ENCODE assay signal across 13 mouse cellular contexts in the genomic region with DNA sequence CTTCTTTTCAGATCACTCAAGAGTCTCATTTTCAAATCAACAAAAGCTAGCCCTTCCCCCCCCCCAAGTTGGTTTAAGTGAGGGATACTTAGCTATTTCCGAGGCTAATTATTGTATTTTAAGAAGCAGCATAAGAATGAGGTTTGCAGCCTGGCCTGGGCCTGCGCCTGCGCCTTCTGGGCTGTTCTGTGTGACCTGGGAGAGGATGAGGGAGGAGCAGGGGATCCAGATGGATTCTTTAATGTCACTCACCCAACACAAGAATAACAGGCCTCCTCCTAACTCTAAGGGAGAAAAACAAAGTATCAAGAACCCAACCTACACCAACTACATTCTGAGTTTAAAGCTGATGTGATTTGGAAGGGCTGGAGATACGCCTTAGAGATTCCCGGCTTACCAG.
A peak's percentile ranks its signal among the peaks of the same experiment; 100 is the strongest.
DNase-seq lines count a peak whose midpoint lies in the region; ATAC-seq and TF ChIP-seq lines count a peak whose summit lies in the region.
"Had no signal": no experiment of that assay in that cellular context is flagged by ENCODE, and none has a peak within 500 bp of the region (broad histone marks: within the 10 kb centered on the region; RNA-seq: fewer than 3 reads in every experiment).

No protein-coding gene starts in this region.

- no peak for ATAC-seq in neural tube, embryonic 15.5 days (ENCODE audit: low FRiP score)
- ATAC-seq in stomach, postnatal 0 days (ENCODE audit: low FRiP score, low TSS enrichment), result no peak

- no peak for TF ChIP-seq EP300 in stomach, postnatal 0 days (optimal IDR thresholded peaks at IDR 0.05)

- H3K9ac ChIP-seq in neural tube, embryonic 15.5 days (replicated peaks), result no peak overlapping the region
- H3K9ac ChIP-seq in stomach, postnatal 0 days (ENCODE audit: low read length), result 0 out of 2 replicates have a peak overlapping the region, but pooled peaks have one; percentile 19
- H3K9ac ChIP-seq: forebrain, embryonic 12.5 days; liver, embryonic 15.5 days; midbrain, embryonic 12.5 days; neural tube, embryonic 12.5 days had no signal

- 71% methylated on average over 5 of the region's 5 CpGs for WGBS in heart, embryonic 10.5 days
- 85% methylated on average over 5 of the region's 5 CpGs for WGBS in neural tube, embryonic 15.5 days
- 86% methylated on average over 5 of the region's 5 CpGs for WGBS in limb, embryonic 10.5 days
- WGBS in stomach, postnatal 0 days, result 71% methylated on average over 5 of the region's 5 CpGs

- no peaks in the 10 kb centered on the region for H3K9me3 ChIP-seq in heart, embryonic 10.5 days
- no peaks in the 10 kb centered on the region for H3K9me3 ChIP-seq in neural tube, embryonic 15.5 days (replicated peaks)
- no peaks in the 10 kb centered on the region for H3K9me3 ChIP-seq in limb, embryonic 10.5 days (replicated peaks)
- no peaks in the 10 kb centered on the region for H3K9me3 ChIP-seq in stomach, postnatal 0 days (ENCODE audit: control insufficient read depth, low read length)
- H3K9me3 ChIP-seq: liver, embryonic 15.5 days had no signal

- no peak overlapping the region for H3K4me3 ChIP-seq in heart, embryonic 10.5 days
- H3K4me3 ChIP-seq in neural tube, embryonic 15.5 days (replicated peaks), result no peak overlapping the region
- H3K4me3 ChIP-seq in limb, embryonic 10.5 days, result no peak overlapping the region
- H3K4me3 ChIP-seq in stomach, postnatal 0 days (ENCODE audit: low read depth, low read length), result no peak overlapping the region
- H3K4me3 ChIP-seq: forebrain, embryonic 12.5 days; liver, embryonic 15.5 days; midbrain, embryonic 12.5 days; neural tube, embryonic 12.5 days had no signal

- H3K4me1 ChIP-seq in heart, embryonic 10.5 days, result peaks cover 58% of the 10 kb centered on the region
- peaks cover 14% of the 10 kb centered on the region for H3K4me1 ChIP-seq in neural tube, embryonic 15.5 days
- H3K4me1 ChIP-seq in limb, embryonic 10.5 days, result peaks cover 62% of the 10 kb centered on the region
- 0 out of 2 replicates have a peak, but pooled peaks cover 2% of the 10 kb centered on the region for H3K4me1 ChIP-seq in stomach, postnatal 0 days (replicated peaks; ENCODE audit: control insufficient read depth, insufficient read depth)

- H3K27me3 ChIP-seq in heart, embryonic 10.5 days (ENCODE audit: insufficient read depth, poor library complexity, severe bottlenecking), result 0 out of 2 replicates have a peak, but pooled peaks cover 6% of the 10 kb centered on the region
- H3K27me3 ChIP-seq in neural tube, embryonic 15.5 days (replicated peaks), result no peaks in the 10 kb centered on the region
- H3K27me3 ChIP-seq in limb, embryonic 10.5 days (ENCODE audit: low read depth, poor library complexity, severe bottlenecking), result no peaks in the 10 kb centered on the region
- H3K27me3 ChIP-seq in stomach, postnatal 0 days (ENCODE audit: control insufficient read depth, insufficient read depth, low read length), result no peaks in the 10 kb centered on the region
- H3K27me3 ChIP-seq: liver, embryonic 15.5 days; neural tube, embryonic 12.5 days had no signal

- H3K36me3 ChIP-seq in heart, embryonic 10.5 days, result peaks cover 10% of the 10 kb centered on the region; the same call in 1 of the 2 replicates
- 0 out of 2 replicates have a peak, but pooled peaks cover 3% of the 10 kb centered on the region for H3K36me3 ChIP-seq in neural tube, embryonic 15.5 days
- H3K36me3 ChIP-seq in limb, embryonic 10.5 days, result peaks cover 6% of the 10 kb centered on the region
- peaks cover 6% of the 10 kb centered on the region; the same call in 1 of the 2 replicates for H3K36me3 ChIP-seq in stomach, postnatal 0 days (ENCODE audit: control insufficient read depth, insufficient read depth, low read length)
- H3K36me3 ChIP-seq: forebrain, embryonic 12.5 days; midbrain, embryonic 12.5 days; neural tube, embryonic 12.5 days had no signal

- DNase-seq in heart, embryonic 10.5 days (ENCODE audit: low spot score), result no peak
- DNase-seq in heart, adult 9 months (ENCODE audit: low spot score in 2 of 2), result no peak
- DNase-seq in neural tube, embryonic 10.5 days (ENCODE audit: extremely low spot score, low spot score), result no peak
- DNase-seq in limb, embryonic 10.5 days (ENCODE audit: low spot score), result no peak
- DNase-seq in stomach, postnatal 0 days (ENCODE audit: low spot score), result no peak
- no peak for DNase-seq in MN1 (ENCODE audit: low spot score)
- no peak for DNase-seq in frontal cortex, postnatal 10 days (ENCODE audit: low spot score in 2 of 2)
- DNase-seq: layer of hippocampus, postnatal 36 days had no signal

- peak overlapping the region; percentile 92 for H3K27ac ChIP-seq in heart, embryonic 10.5 days
- 0 out of 2 replicates have a peak overlapping the region, but pooled peaks have one; percentile 2 for H3K27ac ChIP-seq in neural tube, embryonic 15.5 days (replicated peaks)
- H3K27ac ChIP-seq in limb, embryonic 10.5 days, result peak overlapping the region; percentile 72
- H3K27ac ChIP-seq in stomach, postnatal 0 days (replicated peaks), result peak overlapping the region; percentile 90
- H3K27ac ChIP-seq: forebrain, embryonic 12.5 days; liver, embryonic 15.5 days; midbrain, embryonic 12.5 days; neural tube, embryonic 12.5 days had no signal

- H3K4me2 ChIP-seq in neural tube, embryonic 15.5 days, result no peak overlapping the region
- no peak overlapping the region for H3K4me2 ChIP-seq in stomach, postnatal 0 days (replicated peaks; ENCODE audit: low read depth)
- H3K4me2 ChIP-seq: forebrain, embryonic 12.5 days; liver, embryonic 15.5 days; midbrain, embryonic 12.5 days; neural tube, embryonic 12.5 days had no signal

- no peak for TF ChIP-seq CTCF in stomach, postnatal 0 days (IDR thresholded peaks at IDR 0.05; ENCODE audit: low read depth)

Comparison
In these comparisons a context has a peak if more than half of its experiments do, and no peak if none do; other contexts are left out.
1. H3K27ac ChIP-seq: peak in every context shown above with its lines; median percentile 92 in heart, embryonic 10.5 days; 90 in stomach, postnatal 0 days; 72 in limb, embryonic 10.5 days; 2 in neural tube, embryonic 15.5 days.